Mouse (Mus musculus): ENCODE data around the gene Fam240a. TPM values are rescaled to one million over a fixed set of nuclear protein-coding genes. Genes with fewer than 3 reads are reported as not detected.
A peak's percentile ranks its signal among the peaks of the same experiment; 100 is the strongest.

Fam240a gene
- total RNA-seq, 2 experiments from 2014 or later, result not detected

DNA sequence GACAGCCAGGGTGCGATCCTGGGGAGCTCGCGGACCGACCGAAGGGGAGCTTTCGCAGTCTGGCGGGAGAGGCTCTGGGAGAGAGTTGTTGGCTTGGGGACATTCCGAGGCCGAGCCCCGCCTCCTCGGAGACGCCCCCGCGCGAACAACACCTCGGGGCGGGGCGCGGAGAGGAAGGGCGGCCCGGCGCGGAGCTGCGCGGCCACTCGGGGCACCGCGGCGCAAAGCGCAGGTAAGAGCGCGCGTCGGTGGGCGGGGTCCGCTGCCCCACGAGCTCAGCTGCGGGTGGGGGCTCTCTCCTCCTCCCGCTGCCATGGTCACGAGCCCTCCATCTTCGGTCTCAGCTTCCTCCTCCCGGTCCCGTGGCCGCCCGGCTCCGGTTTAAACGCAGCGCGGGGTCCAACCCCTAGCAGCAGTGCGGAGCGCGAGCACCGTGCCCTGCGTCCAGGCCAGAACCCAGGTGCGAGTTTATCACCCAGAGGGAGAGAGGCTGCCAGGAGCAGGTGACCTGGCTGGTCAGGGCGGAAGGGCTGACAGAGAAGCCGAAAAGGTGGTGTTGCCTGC is 36.6 kb downstream of the Fam240a start, which contains the start of gene Tmie:
Gene Tmie (minus strand): TSS at position 116 of the 564 bp plus-strand sequence.
- Histone ChIP-seq H3K4me3 (peak within 1 kb of the TSS; percentile 56), H3K27ac (peak within 1 kb of the TSS; percentile 91)
- no peak for TF ChIP-seq CTCF (conservative IDR thresholded peaks at IDR 0.05)
- peak in 1 of 2 experiments; percentile 47 for DNase-seq (ENCODE audit: low spot score in 2 of 2)

DNA sequence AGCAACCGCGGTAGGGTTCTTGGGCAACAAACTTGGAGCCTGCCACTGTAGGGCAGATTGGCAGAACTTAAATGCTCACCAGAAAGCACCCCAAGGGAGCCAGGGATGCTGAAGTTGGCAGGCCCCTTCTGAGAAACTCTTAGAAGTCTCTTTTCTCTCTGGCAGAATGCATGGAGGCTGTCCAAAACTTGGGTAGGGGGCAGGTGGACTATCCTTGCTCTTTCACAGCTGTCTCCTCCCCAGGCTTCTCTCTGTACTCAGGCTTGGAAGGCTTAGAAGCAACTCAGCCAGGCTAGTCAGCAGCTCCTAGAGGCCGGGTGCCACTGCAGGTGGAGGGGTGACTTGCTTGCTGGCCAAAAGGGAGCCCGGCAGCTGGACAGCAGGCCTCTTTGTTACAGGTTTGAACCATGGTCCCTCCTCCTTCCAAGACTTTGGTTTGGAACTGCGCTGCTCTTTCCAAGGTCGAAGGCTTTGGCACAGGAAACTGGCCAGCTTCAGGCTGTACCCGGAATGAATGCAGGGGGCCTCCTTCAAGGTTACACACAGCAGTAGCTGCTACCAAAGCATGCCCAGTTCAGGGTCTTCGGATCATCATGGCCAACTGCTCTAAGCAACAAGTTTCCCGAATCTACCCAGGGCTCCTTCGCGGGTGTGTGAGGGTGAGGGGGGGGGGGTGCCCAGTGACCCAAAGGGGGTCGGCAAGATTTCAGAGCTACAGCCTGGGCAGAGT is 37.3 kb downstream of the Fam240a start, which contains the start of gene Als2cl:
Gene Als2cl (plus strand): TSS at position 680 of the 730 bp plus-strand sequence.
- H3K27ac ChIP-seq, result peak within 1 kb of the TSS; percentile 91
- TF ChIP-seq CTCF (conservative IDR thresholded peaks at IDR 0.05), result no peak
- peak within 1 kb of the TSS; percentile 56 for H3K4me3 ChIP-seq
- DNase-seq (ENCODE audit: low spot score in 2 of 2), result peak; percentile 21 to 69

DNA sequence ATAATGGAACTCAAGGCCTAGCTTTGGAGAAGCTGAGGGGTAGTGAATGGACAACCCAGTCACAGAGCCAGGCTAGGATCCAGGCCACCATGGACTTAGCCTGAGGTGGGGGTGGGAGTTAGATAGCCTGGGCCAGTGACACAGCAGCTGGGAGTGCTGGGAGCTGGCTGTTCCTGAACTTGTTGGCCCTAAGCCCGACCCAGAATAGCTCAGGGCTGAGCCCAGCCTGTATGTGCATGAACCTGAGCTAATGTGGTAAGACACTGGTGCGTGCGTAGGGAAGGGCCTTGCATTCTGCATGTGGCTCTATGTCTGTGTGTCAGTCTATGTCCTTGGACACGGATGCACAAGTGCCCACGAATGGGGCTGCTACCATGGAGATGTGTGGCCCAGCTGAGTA is 38.8 kb downstream of the Fam240a start:
- TF ChIP-seq CTCF (conservative IDR thresholded peaks at IDR 0.05), result no peak
- Histone ChIP-seq H3K27ac (peak overlapping the region; percentile 57; the same call in 1 of the 2 replicates), H3K4me3 (no peak overlapping the region)
- no peak for DNase-seq (ENCODE audit: low spot score in 2 of 2)

DNA sequence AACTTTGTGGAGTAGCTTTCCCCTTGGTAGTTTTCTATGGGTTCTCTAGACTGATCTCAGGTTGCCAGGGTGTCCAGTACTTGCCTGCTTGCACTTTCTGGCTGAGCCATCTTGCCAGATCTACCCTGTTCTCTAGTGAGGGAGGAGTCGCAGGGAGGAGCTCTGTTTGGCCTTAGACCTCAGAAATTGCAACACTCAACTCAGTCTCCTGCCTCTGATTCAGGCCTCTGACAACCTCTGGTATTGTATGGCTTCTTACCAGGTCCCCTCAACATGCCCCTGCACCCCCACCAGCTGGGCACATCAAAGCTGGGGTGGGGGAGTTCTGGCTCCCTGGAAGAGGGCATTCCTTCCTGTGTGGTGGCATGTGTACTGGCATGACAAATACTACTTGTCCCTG is 39.3 kb downstream of the Fam240a start:
- TF ChIP-seq CTCF (conservative IDR thresholded peaks at IDR 0.05), result no peak
- no peak for DNase-seq (ENCODE audit: low spot score in 2 of 2)
- Histone ChIP-seq H3K27ac (peak overlapping the region; percentile 57; the same call in 1 of the 2 replicates), H3K4me3 (no peak overlapping the region)

DNA sequence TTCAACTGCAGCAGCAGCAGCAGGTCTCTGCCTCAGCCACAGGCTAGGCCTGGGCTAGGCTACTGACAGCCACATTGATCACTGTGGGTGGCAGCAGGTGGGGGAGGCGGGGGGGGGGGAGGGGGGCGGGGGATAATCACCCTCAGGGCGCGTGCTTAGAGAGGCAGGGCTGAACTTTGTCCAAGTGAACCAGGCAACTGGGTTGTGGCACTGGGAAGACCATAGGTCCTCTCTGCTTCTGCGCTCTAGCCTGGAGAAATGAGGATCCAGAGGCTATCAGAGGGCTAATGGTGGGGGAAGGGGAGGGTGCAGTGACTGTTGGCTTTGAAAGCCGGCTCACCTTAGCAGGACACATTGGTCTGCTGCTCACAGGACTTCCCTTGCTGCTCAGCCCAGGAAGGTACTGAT is 41.4 kb downstream of the Fam240a start:
- TF ChIP-seq CTCF (conservative IDR thresholded peaks at IDR 0.05), result no peak
- H3K27ac ChIP-seq, result no peak overlapping the region
- no peak overlapping the region for H3K4me3 ChIP-seq
- DNase-seq (ENCODE audit: low spot score in 2 of 2), result no peak

DNA sequence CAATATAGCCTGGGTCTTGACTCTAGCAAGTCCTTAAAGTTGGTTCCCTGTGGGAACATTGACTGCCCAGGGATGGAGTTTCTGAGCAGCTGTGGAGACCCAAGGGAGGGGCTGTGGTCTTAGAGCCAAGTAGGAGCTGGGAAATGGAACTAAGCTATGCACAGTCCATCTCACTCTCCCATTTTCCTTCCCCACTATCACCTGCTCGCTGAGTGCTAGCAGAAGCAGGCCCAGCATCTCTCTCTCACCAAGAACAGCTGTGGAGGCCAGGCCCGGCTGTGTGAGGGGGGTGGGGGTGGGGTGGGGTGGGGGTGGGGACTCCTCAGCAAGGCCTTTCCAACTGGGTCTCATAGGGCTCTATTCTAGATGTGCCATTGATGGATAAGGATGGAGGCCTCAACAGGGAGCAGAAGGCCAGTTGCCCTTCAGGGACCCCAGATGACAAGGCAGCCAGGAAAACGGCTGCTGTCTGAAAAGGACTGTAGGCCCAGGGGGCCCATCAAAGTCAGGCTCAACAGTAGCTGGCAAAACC is 41.9 kb downstream of the Fam240a start:
- TF ChIP-seq CTCF (conservative IDR thresholded peaks at IDR 0.05), result no peak
- H3K27ac ChIP-seq, result no peak overlapping the region
- no peak for DNase-seq (ENCODE audit: low spot score in 2 of 2)
- no peak overlapping the region for H3K4me3 ChIP-seq

DNA sequence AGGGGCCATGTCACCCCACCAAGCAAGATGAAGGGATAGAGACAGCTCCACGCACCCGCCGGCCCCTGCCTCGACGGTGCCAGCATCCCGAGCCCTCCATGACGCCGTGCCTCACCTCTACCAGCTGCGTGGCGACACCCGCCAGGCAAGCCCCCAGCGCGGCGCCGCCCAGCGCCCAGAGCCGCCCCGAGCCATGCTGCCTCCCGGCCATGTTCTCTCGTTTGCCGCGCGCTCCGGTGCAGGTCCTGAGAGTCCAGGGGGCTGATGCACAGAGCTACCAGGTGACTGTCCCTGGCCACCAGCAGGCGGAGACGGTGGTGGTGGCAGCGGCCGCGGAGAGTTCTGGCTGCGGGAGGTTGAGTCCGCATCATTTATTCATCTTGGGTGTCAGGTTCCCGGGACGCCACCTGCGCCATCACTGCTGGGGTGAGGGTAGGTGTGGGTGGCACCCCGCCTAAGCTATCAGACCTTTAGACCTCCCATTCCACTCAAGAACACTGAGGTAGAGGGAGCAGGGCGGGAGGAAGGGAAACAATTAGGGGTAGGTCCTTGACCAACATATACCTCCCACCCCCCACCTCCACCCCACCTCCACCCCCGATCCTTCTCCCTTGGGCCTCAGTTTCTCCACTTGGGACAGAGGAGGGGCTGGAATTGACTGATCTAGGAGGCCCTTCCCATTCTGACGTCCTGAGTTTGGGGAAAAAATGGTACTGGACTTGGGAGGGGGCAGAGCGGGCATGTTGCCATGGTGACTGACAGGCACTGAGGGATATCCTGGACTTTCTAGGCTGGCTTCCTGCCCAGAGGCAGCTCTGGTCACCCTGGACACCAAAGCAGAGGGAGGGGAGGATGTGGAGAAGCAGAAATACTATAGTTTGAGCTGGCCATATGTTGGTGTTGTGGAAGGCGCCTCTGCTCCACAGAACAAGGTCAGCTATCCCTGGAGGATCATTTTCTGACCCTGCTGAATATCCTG is 42.7 kb downstream of the Fam240a start:
- no peak for DNase-seq (ENCODE audit: low spot score in 2 of 2)
- peak; percentile 40 for TF ChIP-seq CTCF (conservative IDR thresholded peaks at IDR 0.05)
- Histone ChIP-seq H3K4me3 (peak overlapping the region; percentile 42), H3K27ac (peak overlapping the region; percentile 32; the same call in 1 of the 2 replicates)

DNA sequence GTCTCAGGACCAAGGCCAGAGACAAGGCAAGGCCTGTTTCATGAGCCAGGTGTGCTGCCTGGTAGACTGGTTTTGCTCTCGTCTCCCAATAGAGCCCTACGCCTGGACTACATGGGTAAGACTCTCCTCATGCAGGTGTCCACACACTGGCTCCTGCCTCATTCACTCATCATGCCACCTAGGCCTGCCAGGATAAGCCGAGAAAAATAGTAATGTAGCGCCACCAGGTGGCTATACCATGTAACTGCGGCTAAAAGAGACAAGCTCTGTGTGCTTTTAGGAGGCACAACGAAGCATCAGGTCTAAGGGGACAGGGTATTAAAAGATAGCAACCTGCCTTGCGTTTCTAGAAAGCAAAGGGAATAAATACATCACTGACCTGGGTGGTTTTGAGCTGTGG is 45.6 kb downstream of the Fam240a start:
- Histone ChIP-seq H3K27ac (no peak overlapping the region), H3K4me3 (no peak overlapping the region)
- peak; percentile 97 for TF ChIP-seq CTCF (conservative IDR thresholded peaks at IDR 0.05)
- DNase-seq (ENCODE audit: low spot score in 2 of 2), result peak; percentile 76

Small RNA genes within 50 kb of the gene (microRNA-seq; reads per million reads assigned to microRNA genes)
- 0 reads per million in 2 experiments for gene Gm24269

Other genes with a start within 250 kb of the Fam240a start
- gene Myl3, start 175.0 kb downstream of the Fam240a start, total RNA-seq (2021), result not detected
- gene Pth1r, start 169.7 kb downstream of the Fam240a start, total RNA-seq (2021), result 1 to 10 TPM; 4.4 to 5.0 TPM
- not detected for gene Prss42, start 118.7 kb downstream of the Fam240a start, total RNA-seq (2021)
- gene Prss44, start 102.9 kb downstream of the Fam240a start, total RNA-seq (2021), result not detected
- under 1 TPM; 0.15 to 0.25 TPM for gene Prss43, start 90.2 kb downstream of the Fam240a start, total RNA-seq (2021)
- gene Prss45, start 82.3 kb downstream of the Fam240a start, total RNA-seq (2021), result under 1 TPM in 1 of 2 experiments, not detected in 1; 0.51 TPM
- gene Prss46, start 72.4 kb downstream of the Fam240a start, total RNA-seq (2021), result not detected
- gene Prss50, start 58.9 kb downstream of the Fam240a start, total RNA-seq (2021), result under 1 TPM; 0.32 to 0.51 TPM
- 10 to 100 TPM in 1 of 2 experiments, 1 to 10 TPM in 1; 9.1 to 14.6 TPM for gene Als2cl, start 37.0 kb downstream of the Fam240a start, total RNA-seq (2021)
- 1 to 10 TPM; 1.9 to 2.0 TPM for gene Tmie, start 36.7 kb downstream of the Fam240a start, total RNA-seq (2021)
- under 1 TPM; 0.49 TPM for gene Tdgf1, start 29.3 kb upstream of the Fam240a start, total RNA-seq (2021)
- gene Lrrc2, start 34.7 kb upstream of the Fam240a start, total RNA-seq (2021), result 1 to 10 TPM; 1.5 to 3.5 TPM
- under 1 TPM; 0.59 TPM for gene Rtp3, start 73.7 kb upstream of the Fam240a start, total RNA-seq (2021)
- not detected for gene Ltf, start 102.4 kb upstream of the Fam240a start, total RNA-seq (2021)
- under 1 TPM; 0.69 to 0.72 TPM for gene Ccrl2, start 140.7 kb upstream of the Fam240a start, total RNA-seq (2021)
- 10 to 100 TPM; 37.2 to 38.0 TPM for gene Lrrfip2, start 200.7 kb upstream of the Fam240a start, total RNA-seq (2021)

Data from layer of hippocampus, adult 2 months (tissue).